Mouse (Mus musculus): ENCODE data around the gene Tmem238l. TPM values are rescaled to one million over a fixed set of nuclear protein-coding genes. Genes with fewer than 3 reads are reported as not detected.

Gene Tmem238l
- not detected for polyA plus RNA-seq (2014; fragmentation: Illumina TruSeq; extraction: RNeasy Lipid Tissue Mini Kit (QIAGEN cat#74804); ENCODE audit: low read depth, low replicate concordance)

GRCm38 (mm10) chr11:66956303-66956702 lies at the start of gene Tmem238l:
Gene Tmem238l, plus strand, starts transcription at chr11:66956638.

GRCm38 (mm10) chr11:66911811-66912210 lies 44.6 kb upstream of the Tmem238l start, which contains the start of gene Pirt:
Gene Pirt, plus strand, starts transcription at chr11:66911981.

Other genes with a start within 250 kb of the Tmem238l start
- gene Pirt, start 44.7 kb upstream of the Tmem238l start, polyA plus RNA-seq (2014; fragmentation: Illumina TruSeq; extraction: RNeasy Lipid Tissue Mini Kit (QIAGEN cat#74804); ENCODE audit: low read depth, low replicate concordance): 13.7 TPM
- gene Tmem220, start 68.5 kb downstream of the Tmem238l start, polyA plus RNA-seq (2014; fragmentation: Illumina TruSeq; extraction: RNeasy Lipid Tissue Mini Kit (QIAGEN cat#74804); ENCODE audit: low read depth, low replicate concordance): 4.0 TPM
- gene Adprm, start 96.0 kb downstream of the Tmem238l start, polyA plus RNA-seq (2014; fragmentation: Illumina TruSeq; extraction: RNeasy Lipid Tissue Mini Kit (QIAGEN cat#74804); ENCODE audit: low read depth, low replicate concordance): 17.2 TPM
- gene Sco1, start 96.0 kb downstream of the Tmem238l start, polyA plus RNA-seq (2014; fragmentation: Illumina TruSeq; extraction: RNeasy Lipid Tissue Mini Kit (QIAGEN cat#74804); ENCODE audit: low read depth, low replicate concordance): 19.0 TPM
- not detected for gene Myh3, start 121.7 kb downstream of the Tmem238l start, polyA plus RNA-seq (2014; fragmentation: Illumina TruSeq; extraction: RNeasy Lipid Tissue Mini Kit (QIAGEN cat#74804); ENCODE audit: low read depth, low replicate concordance)
- gene Myh2, start 214.4 kb downstream of the Tmem238l start, polyA plus RNA-seq (2014; fragmentation: Illumina TruSeq; extraction: RNeasy Lipid Tissue Mini Kit (QIAGEN cat#74804); ENCODE audit: low read depth, low replicate concordance): not detected
- not detected for gene Myh1, start 243.4 kb downstream of the Tmem238l start, polyA plus RNA-seq (2014; fragmentation: Illumina TruSeq; extraction: RNeasy Lipid Tissue Mini Kit (QIAGEN cat#74804); ENCODE audit: low read depth, low replicate concordance)